Comparison of ENCODE assay signal across 16 mouse cellular contexts in the genomic region with DNA sequence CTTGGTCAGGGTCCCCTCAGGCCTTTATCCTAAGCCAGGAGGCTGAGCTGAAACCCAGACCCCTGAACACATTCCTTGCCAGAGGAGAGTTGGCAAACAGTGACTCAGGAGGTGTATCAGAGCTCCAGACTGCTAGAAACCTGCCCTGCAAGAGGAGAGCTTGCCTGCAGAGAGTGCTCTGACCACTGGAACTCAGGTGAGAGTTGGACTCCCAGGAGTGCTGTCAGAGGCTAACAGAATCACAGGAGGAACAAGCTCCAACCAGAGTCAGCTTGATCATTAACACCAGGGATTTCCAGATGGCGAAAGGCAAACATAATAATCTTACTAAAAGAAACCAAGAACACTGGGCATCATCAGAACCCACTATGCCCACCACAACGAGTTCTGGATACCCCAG. TPM values are rescaled to one million over a fixed set of nuclear protein-coding genes. Genes with fewer than 3 reads are reported as not detected.
"Had no signal": no experiment of that assay in that cellular context is flagged by ENCODE, and none has a peak within 500 bp of the region (broad histone marks: within the 10 kb centered on the region; RNA-seq: fewer than 3 reads in every experiment).

No protein-coding gene starts in this region.

RNA-seq across cellular contexts. Expression of gene Gm10283, which starts 8.0 kb away (rescaled TPM):
- polyA plus RNA-seq: lung, adult 2 months; lung, embryonic 15.5 days; lung, postnatal 0 days; macrophage; midbrain, embryonic 11.5 days; midbrain, embryonic 13.5 days; midbrain, embryonic 15.5 days; midbrain, postnatal 0 days; neural tube, embryonic 12.5 days; neural tube, embryonic 14.5 days; spleen, adult 2 months; stomach, embryonic 15.5 days; stomach, postnatal 0 days; testis, adult 2 months; thymus, adult 2 months; urinary bladder, adult 2 months had no signal

RNA-seq across cellular contexts. Expression of gene Aadat, which starts 10.7 kb away (rescaled TPM):
- polyA plus RNA-seq: lung, adult 2 months; macrophage had no signal
